Mouse (Mus musculus) stomach, postnatal 0 days (tissue): ENCODE measurements around the gene Angel1.

ENCODE experiments used
- CTCF ChIP-seq: IDR thresholded peaks from 2 replicates; pipeline ENCODE4 v1.5.1; 2016; ENCODE audit warnings: antibody characterized with exemption, low read depth, mild to moderate bottlenecking, moderate library complexity
- EP300 ChIP-seq: optimal IDR thresholded peaks from 2 replicates; pipeline ENCODE3; 2016; ENCODE audit warnings: antibody characterized with exemption

DNA sequence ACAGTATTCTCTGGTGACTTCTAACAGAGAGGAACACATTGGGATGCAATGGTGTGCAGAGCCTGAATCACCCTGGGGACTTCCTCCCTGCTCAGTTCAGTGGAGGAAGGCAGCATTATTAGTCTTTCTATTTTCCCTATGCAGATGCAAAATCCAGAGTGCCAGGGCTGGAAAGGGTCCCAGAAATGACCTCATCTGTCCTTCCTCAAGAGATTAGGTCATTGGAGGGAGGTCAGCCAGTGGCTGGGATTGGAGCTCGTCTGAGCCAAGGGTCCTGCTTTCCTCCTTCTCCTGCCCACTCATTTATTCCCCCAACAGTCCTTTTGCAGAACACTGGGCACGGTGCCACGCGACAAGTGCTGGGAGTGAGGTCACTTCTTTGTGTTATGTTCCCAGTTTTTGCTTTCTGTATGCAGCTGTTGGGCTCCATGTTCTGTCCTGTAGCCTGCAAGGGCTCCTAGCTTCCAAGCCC, 73.7 kb downstream of the Angel1 start:
- no peak for TF ChIP-seq EP300
- no peak for TF ChIP-seq CTCF
